Mouse (Mus musculus) liver, embryonic 16.5 days (tissue): Measurements from ENCODE around the gene Farsa. TPM values are rescaled to one million over a fixed set of nuclear protein-coding genes. Genes with fewer than 3 reads are reported as not detected.
A peak's percentile ranks its signal among the peaks of the same experiment; 100 is the strongest.
"Not testable (repeated sequence)": the region's sequence is repeated elsewhere in the genome, so short reads cannot be mapped to it uniquely, and the experiment has no call there.

ENCODE experiments used
- ATAC-seq: fragments of 200-750 bp; cut with Nextera tagmentation; 2 replicates; pipeline ENCODE4 v1.8.0; 2017; ENCODE audit warnings: low read depth, mild to moderate bottlenecking, moderate number of reproducible peaks, moderate library complexity
- H3K27ac ChIP-seq: fragments of 300-500 bp; sonication (generic); 2 replicates; pipeline ENCODE4 v1.5.1; 2014; ENCODE audit warnings: mild to moderate bottlenecking, low read length
- H3K27me3 ChIP-seq: fragments of 300-500 bp; sonication (generic); 2 replicates; pipeline ENCODE4 v1.6.1; 2014; ENCODE audit warnings: low read depth, low read length, mixed read lengths; ENCODE audit not compliant: control insufficient read depth, insufficient read depth
- H3K36me3 ChIP-seq: fragments of 300-500 bp; sonication (generic); 2 replicates; pipeline ENCODE4 v1.6.1; 2014; ENCODE audit warnings: mild to moderate bottlenecking; ENCODE audit not compliant: control insufficient read depth, insufficient read depth
- H3K4me1 ChIP-seq: fragments of 300-500 bp; sonication (generic); 2 replicates; pipeline ENCODE4 v1.6.1; 2014; ENCODE audit warnings: low read depth, low read length, mixed read lengths; ENCODE audit not compliant: control insufficient read depth
- H3K4me2 ChIP-seq: fragments of 300-500 bp; sonication (generic); 2 replicates; pipeline ENCODE4 v1.6.1; 2014; ENCODE audit warnings: low read depth, low read length, mixed read lengths
- H3K4me3 ChIP-seq: fragments of 300-500 bp; sonication (generic); 2 replicates; pipeline ENCODE4 v1.5.1; 2014; ENCODE audit warnings: low read depth, mild to moderate bottlenecking, low read length
- H3K9ac ChIP-seq: fragments of 300-500 bp; sonication (generic); 2 replicates; pipeline ENCODE4 v1.6.1; 2014; ENCODE audit warnings: low read depth, low read length
- H3K9me3 ChIP-seq: fragments of 300-500 bp; sonication (generic); replicated peaks from 2 replicates; pipeline ENCODE4 v1.6.1; 2016; ENCODE audit warnings: low read length; ENCODE audit not compliant: control insufficient read depth
- WGBS: fragments of 180-500 bp; shearing (Covaris S2); extraction: QIAGEN DNeasy Blood & Tissue Kit; methylation state at CpG from one replicate; pipeline ENCODE4 v1.1.7; 2014; ENCODE audit not compliant: insufficient replicate concordance; 5-methylcytosine and 5-hydroxymethylcytosine counted together
- polyA plus RNA-seq: library from polyadenylated mRNA; unstranded; fragments of >200 nt; fragmentation: Nextera tagmentation; extraction: Ambion mirVana; gene quantifications from 2 replicates; pipeline ENCODE4 v1.2.1, GENCODE M21; 2015

Gene Farsa
- polyA plus RNA-seq, 1 experiment from 2014 or later: 52.7 TPM

GRCm38 (mm10) chr8:84902920-84903661 is 46.3 kb downstream of the Farsa start:
- H3K4me3 ChIP-seq: peak overlapping the region; percentile 97
- H3K4me1 ChIP-seq: peaks cover 49% of the 10 kb centered on the region
- H3K27me3 ChIP-seq: no peaks in the 10 kb centered on the region
- H3K36me3 ChIP-seq: peaks cover 36% of the 10 kb centered on the region
- H3K9ac ChIP-seq: peak overlapping the region; percentile 99
- under 1% methylated on average over 68 of the region's 68 CpGs for WGBS
- no peaks in the 10 kb centered on the region for H3K9me3 ChIP-seq
- peak overlapping the region; percentile 100 for H3K27ac ChIP-seq
- peak; percentile 70 for ATAC-seq
- H3K4me2 ChIP-seq: peak overlapping the region; percentile 96

- no peak for ATAC-seq
- peak overlapping the region; percentile 96 for H3K4me2 ChIP-seq
- peak overlapping the region; percentile 97 for H3K4me3 ChIP-seq
- H3K36me3 ChIP-seq: peaks cover 36% of the 10 kb centered on the region
- H3K27ac ChIP-seq: no peak overlapping the region
- WGBS: 85% methylated on average over 7 of the region's 7 CpGs
- H3K4me1 ChIP-seq: peaks cover 49% of the 10 kb centered on the region
- no peaks in the 10 kb centered on the region for H3K9me3 ChIP-seq
- H3K9ac ChIP-seq: peak overlapping the region; percentile 13; the same call in 1 of the 2 replicates
- H3K27me3 ChIP-seq: no peaks in the 10 kb centered on the region
Observed at GRCm38 (mm10) chr8:84904351-84904750, 47.6 kb downstream of the Farsa start.

GRCm38 (mm10) chr8:84907037-84907436 is 50.2 kb downstream of the Farsa start:
- Histone ChIP-seq H3K36me3 (peaks cover 36% of the 10 kb centered on the region), H3K27ac (peak overlapping the region; percentile 34; the same call in 1 of the 2 replicates), H3K9ac (no peak overlapping the region), H3K4me2 (no peak overlapping the region), H3K4me3 (no peak overlapping the region), H3K4me1 (peaks cover 43% of the 10 kb centered on the region), H3K27me3 (peaks cover 6% of the 10 kb centered on the region), H3K9me3 (no peaks in the 10 kb centered on the region)
- ATAC-seq: no peak
- 88% methylated on average over 9 of the region's 9 CpGs for WGBS

- H3K9me3 ChIP-seq: no peaks in the 10 kb centered on the region
- H3K9ac ChIP-seq: no peak overlapping the region
- 59% methylated on average over 8 of the region's 8 CpGs for WGBS
- H3K36me3 ChIP-seq: peaks cover 36% of the 10 kb centered on the region
- no peak overlapping the region for H3K4me3 ChIP-seq
- peaks cover 10% of the 10 kb centered on the region for H3K27me3 ChIP-seq
- no peak for ATAC-seq
- peaks cover 48% of the 10 kb centered on the region for H3K4me1 ChIP-seq
- H3K27ac ChIP-seq: peak overlapping the region; percentile 34; the same call in 1 of the 2 replicates
- no peak overlapping the region; the same call in none of the 2 replicates for H3K4me2 ChIP-seq
Observed at GRCm38 (mm10) chr8:84907493-84907892, 50.7 kb downstream of the Farsa start.

- Histone ChIP-seq H3K27me3 (peaks cover 15% of the 10 kb centered on the region), H3K27ac (peak overlapping the region; percentile 77), H3K36me3 (peaks cover 36% of the 10 kb centered on the region), H3K4me3 (peak overlapping the region; percentile 76), H3K9ac (0 out of 2 replicates have a peak overlapping the region, but pooled peaks have one; percentile 1), H3K4me2 (peak overlapping the region; percentile 94), H3K4me1 (peaks cover 53% of the 10 kb centered on the region)
- WGBS: 20% methylated on average over 6 of the region's 7 CpGs
- ATAC-seq, H3K9me3 ChIP-seq: not testable (repeated sequence)
Observed at GRCm38 (mm10) chr8:84907979-84908378, 51.2 kb downstream of the Farsa start.

- peak within 1 kb of the TSS; percentile 76 for H3K4me3 ChIP-seq
- under 1% methylated on average over 45 of the region's 45 CpGs for WGBS
- H3K27me3 ChIP-seq: peaks cover 16% of the 10 kb centered on the region
- peak within 1 kb of the TSS; percentile 89 for H3K27ac ChIP-seq
- peaks cover 33% of the 10 kb centered on the region for H3K36me3 ChIP-seq
- H3K4me2 ChIP-seq: peak within 1 kb of the TSS; percentile 94
- H3K9ac ChIP-seq: peak within 1 kb of the TSS; percentile 91
- H3K4me1 ChIP-seq: peaks cover 56% of the 10 kb centered on the region
- peak; percentile 92 for ATAC-seq
- H3K9me3 ChIP-seq: no peaks in the 10 kb centered on the region
Observed at GRCm38 (mm10) chr8:84908421-84909161, 51.8 kb downstream of the Farsa start, which contains the start of gene Dnase2a. Gene Dnase2a (plus strand): TSS chr8:84908560.

- no peak for ATAC-seq
- Histone ChIP-seq H3K36me3 (peaks cover 28% of the 10 kb centered on the region), H3K4me1 (peaks cover 58% of the 10 kb centered on the region), H3K4me3 (peak overlapping the region; percentile 76), H3K9me3 (no peaks in the 10 kb centered on the region), H3K9ac (peak overlapping the region; percentile 91), H3K4me2 (peak overlapping the region; percentile 94), H3K27ac (peak overlapping the region; percentile 89), H3K27me3 (peaks cover 16% of the 10 kb centered on the region)
- WGBS: 42% methylated on average over 20 of the region's 20 CpGs
Observed at GRCm38 (mm10) chr8:84909162-84909767, 52.5 kb downstream of the Farsa start.

GRCm38 (mm10) chr8:84909949-84910348 is 53.2 kb downstream of the Farsa start:
- Histone ChIP-seq H3K4me1 (peaks cover 51% of the 10 kb centered on the region), H3K9me3 (no peaks in the 10 kb centered on the region), H3K9ac (peak overlapping the region; percentile 91), H3K4me2 (peak overlapping the region; percentile 94), H3K4me3 (peak overlapping the region; percentile 76), H3K27ac (peak overlapping the region; percentile 89), H3K27me3 (peaks cover 16% of the 10 kb centered on the region), H3K36me3 (peaks cover 21% of the 10 kb centered on the region)
- WGBS: 46% methylated on average over 5 of the region's 5 CpGs
- ATAC-seq: no peak
